In genomic region chr2:165160466-165160865, GRCm38 (mm10) we compare ENCODE assay signal across 8 mouse cellular contexts.
DNase-seq lines count a peak whose midpoint lies in the region; ATAC-seq and TF ChIP-seq lines count a peak whose summit lies in the region.
"Had no signal": no experiment of that assay in that cellular context is flagged by ENCODE, and none has a peak within 500 bp of the region (broad histone marks: within the 10 kb centered on the region; RNA-seq: fewer than 3 reads in every experiment).

No protein-coding gene starts in this region.

- peaks cover 9% of the 10 kb centered on the region for H3K27me3 ChIP-seq in neural tube, embryonic 11.5 days (ENCODE audit: control insufficient read depth, insufficient read depth, low read length)

- TF ChIP-seq CTCF in layer of hippocampus, adult 2 months (conservative IDR thresholded peaks at IDR 0.05) = no peak

- ATAC-seq in neural tube, embryonic 11.5 days (ENCODE audit: insufficient read depth, low FRiP score, low TSS enrichment) = no peak
- no peak for ATAC-seq in inflammation-experienced regulatory T-cells, adult 6 months

- no peak overlapping the region for H3K27ac ChIP-seq in layer of hippocampus, adult 2 months
- H3K27ac ChIP-seq in neural tube, embryonic 11.5 days (ENCODE audit: low read depth, low read length) = no peak overlapping the region
- H3K27ac ChIP-seq: lung, embryonic 15.5 days had no signal

- H3K4me1 ChIP-seq in neural tube, embryonic 11.5 days (ENCODE audit: control insufficient read depth, insufficient read depth, low read length) = peaks cover 9% of the 10 kb centered on the region; the same call in 1 of the 2 replicates
- H3K4me1 ChIP-seq: lung, embryonic 15.5 days had no signal

- H3K36me3 ChIP-seq in neural tube, embryonic 11.5 days (ENCODE audit: control insufficient read depth, insufficient read depth, low read length) = no peaks in the 10 kb centered on the region
- H3K36me3 ChIP-seq: lung, embryonic 15.5 days had no signal

- 19% methylated on average over 5 of the region's 5 CpGs for WGBS in neural tube, embryonic 11.5 days

- no peak overlapping the region for H3K9ac ChIP-seq in neural tube, embryonic 11.5 days (ENCODE audit: low read length)
- H3K9ac ChIP-seq: lung, embryonic 15.5 days had no signal

- no peak overlapping the region for H3K4me2 ChIP-seq in neural tube, embryonic 11.5 days (ENCODE audit: low read depth)
- H3K4me2 ChIP-seq: lung, embryonic 15.5 days had no signal

- H3K9me3 ChIP-seq in neural tube, embryonic 11.5 days (ENCODE audit: control insufficient read depth, low read length) = no peaks in the 10 kb centered on the region
- H3K9me3 ChIP-seq: lung, embryonic 15.5 days had no signal

- no peak overlapping the region for H3K4me3 ChIP-seq in layer of hippocampus, adult 2 months
- no peak overlapping the region for H3K4me3 ChIP-seq in neural tube, embryonic 11.5 days (ENCODE audit: low read depth, low read length)
- H3K4me3 ChIP-seq: lung, embryonic 15.5 days had no signal

- peak; percentile 32 to 41 for DNase-seq in layer of hippocampus, postnatal 10 days (ENCODE audit: low spot score in 2 of 2)
- DNase-seq in layer of hippocampus, adult 2 months (ENCODE audit: low spot score in 2 of 2) = no peak
- peak; percentile 54 for DNase-seq in R1 (ENCODE audit: low read depth, low spot score)
- DNase-seq in embryo, embryonic 11.5 days (ENCODE audit: low read depth, low spot score) = peak; percentile 56
- peak; percentile 61 for DNase-seq in neural tube, embryonic 11.5 days (ENCODE audit: low spot score)
- no peak for DNase-seq in B cell, adult 2 months

Comparison
In these comparisons a context has a peak if more than half of its experiments do, and no peak if none do; other contexts are left out.
1. DNase-seq: peak in layer of hippocampus, postnatal 10 days (2 of 2), R1 (single experiment), embryo, embryonic 11.5 days (single experiment) and neural tube, embryonic 11.5 days (single experiment); none in layer of hippocampus, adult 2 months (0 of 2) and B cell, adult 2 months (0 of 2).